Mouse (Mus musculus) spleen, adult 2 months (tissue): ENCODE data around the gene Ccdc142.

Experiments
- CTCF ChIP-seq: fragments of 200-500 bp; IDR thresholded peaks from 2 replicates; pipeline ENCODE4 v1.5.1; 2011; ENCODE audit warnings: mild to moderate bottlenecking, inconsistent platforms; ENCODE audit not compliant: insufficient read depth, insufficient read length, insufficient replicate concordance; ENCODE audit errors: extremely low read depth
- POLR2A ChIP-seq: fragments of 200-500 bp; IDR thresholded peaks from 2 replicates; pipeline ENCODE4 v1.6.1; 2011; ENCODE audit warnings: low read depth, low read length, inconsistent platforms

GRCm38 (mm10) chr6:83087926-83088260, 13.5 kb upstream of the Ccdc142 start:
- TF ChIP-seq CTCF (no peak), POLR2A (no peak)
